Mouse (Mus musculus) forebrain, embryonic 12.5 days (tissue): Measurements from ENCODE around the gene Doc2b. TPM values are rescaled to one million over a fixed set of nuclear protein-coding genes. Genes with fewer than 3 reads are reported as not detected.

ENCODE experiments used
- ATAC-seq: fragments of 200-750 bp; cut with Nextera tagmentation; 2 replicates; pipeline ENCODE4 v1.8.0; 2017; ENCODE audit warnings: moderate TSS enrichment; ENCODE audit not compliant: low FRiP score
- H3K27ac ChIP-seq: fragments of 300-500 bp; sonication (generic); 2 replicates; pipeline ENCODE4 v1.5.1; 2016; ENCODE audit warnings: mild to moderate bottlenecking
- H3K27me3 ChIP-seq: fragments of 300-500 bp; sonication (generic); 2 replicates; pipeline ENCODE4 v1.6.1; 2016; ENCODE audit warnings: mild to moderate bottlenecking
- H3K36me3 ChIP-seq: fragments of 300-500 bp; sonication (generic); replicated peaks from 2 replicates; pipeline ENCODE4 v1.6.1; 2016; ENCODE audit warnings: mild to moderate bottlenecking
- H3K4me1 ChIP-seq: fragments of 300-500 bp; sonication (generic); 2 replicates; pipeline ENCODE4 v1.6.1; 2016
- H3K4me2 ChIP-seq: fragments of 300-500 bp; sonication (generic); 2 replicates; pipeline ENCODE4 v1.6.1; 2016; ENCODE audit warnings: mild to moderate bottlenecking, moderate library complexity
- H3K4me3 ChIP-seq: fragments of 300-500 bp; sonication (generic); replicated peaks from 2 replicates; pipeline ENCODE4 v1.5.1; 2016; ENCODE audit warnings: mild to moderate bottlenecking
- H3K9ac ChIP-seq: fragments of 300-500 bp; sonication (generic); 2 replicates; pipeline ENCODE4 v1.6.1; 2016; ENCODE audit warnings: mild to moderate bottlenecking
- H3K9me3 ChIP-seq: fragments of 300-500 bp; sonication (generic); 2 replicates; pipeline ENCODE4 v1.6.1; 2016
- WGBS: fragments of 180-500 bp; shearing (Covaris S2); methylation state at CpG from one replicate; pipeline ENCODE4 v1.1.7; 2016; 5-methylcytosine and 5-hydroxymethylcytosine counted together
- polyA plus RNA-seq: library from polyadenylated mRNA; unstranded; fragments of >200 nt; fragmentation: Nextera tagmentation; extraction: Ambion mirVana; gene quantifications from 2 replicates; pipeline ENCODE4 v1.2.1, GENCODE M21; 2016

Gene Doc2b
- polyA plus RNA-seq, 1 experiment from 2014 or later = 0.26 TPM

- no peak overlapping the region for H3K27ac ChIP-seq
- H3K27me3 ChIP-seq = no peaks in the 10 kb centered on the region
- no peak overlapping the region for H3K9ac ChIP-seq
- 27% methylated on average over 6 of the region's 6 CpGs for WGBS
- no peaks in the 10 kb centered on the region for H3K4me1 ChIP-seq
- no peaks in the 10 kb centered on the region for H3K9me3 ChIP-seq
- H3K36me3 ChIP-seq = no peaks in the 10 kb centered on the region
- no peak overlapping the region for H3K4me3 ChIP-seq
- ATAC-seq = 0 out of 2 replicates have a peak, but pooled peaks have one; percentile 20
- no peak overlapping the region for H3K4me2 ChIP-seq
These were observed 13.9 kb downstream of the Doc2b start for GRCm38 (mm10) chr11:75781919-75782318.

- Histone ChIP-seq H3K27ac (no peak overlapping the region), H3K4me3 (no peak overlapping the region), H3K36me3 (no peaks in the 10 kb centered on the region), H3K4me2 (no peak overlapping the region), H3K9ac (no peak overlapping the region), H3K27me3 (0 out of 2 replicates have a peak, but pooled peaks cover 3% of the 10 kb centered on the region), H3K9me3 (no peaks in the 10 kb centered on the region), H3K4me1 (no peaks in the 10 kb centered on the region)
- ATAC-seq = no peak
- WGBS = 92% methylated on average over 1 of the region's 1 CpGs
These were observed 19.9 kb downstream of the Doc2b start for GRCm38 (mm10) chr11:75775919-75776318.

GRCm38 (mm10) chr11:75772562-75772961 lies 23.3 kb downstream of the Doc2b start:
- Histone ChIP-seq H3K27me3 (0 out of 2 replicates have a peak, but pooled peaks cover 3% of the 10 kb centered on the region), H3K4me1 (peaks cover 11% of the 10 kb centered on the region), H3K4me2 (no peak overlapping the region), H3K9me3 (no peaks in the 10 kb centered on the region), H3K36me3 (0 out of 2 replicates have a peak, but pooled peaks cover 7% of the 10 kb centered on the region), H3K4me3 (no peak overlapping the region), H3K9ac (no peak overlapping the region), H3K27ac (no peak overlapping the region)
- no peak for ATAC-seq
- WGBS = 79% methylated on average over 5 of the region's 5 CpGs

- no peak overlapping the region for H3K27ac ChIP-seq
- peaks cover 39% of the 10 kb centered on the region for H3K36me3 ChIP-seq
- H3K4me2 ChIP-seq = peak overlapping the region; percentile 35
- 0 out of 2 replicates have a peak, but pooled peaks cover 3% of the 10 kb centered on the region for H3K27me3 ChIP-seq
- H3K9me3 ChIP-seq = no peaks in the 10 kb centered on the region
- ATAC-seq = peak; percentile 91
- H3K4me1 ChIP-seq = peaks cover 11% of the 10 kb centered on the region
- H3K9ac ChIP-seq = no peak overlapping the region
- under 1% methylated on average over 23 of the region's 23 CpGs for WGBS
- H3K4me3 ChIP-seq = peak overlapping the region; percentile 7; the same call in 1 of the 2 replicates
These were observed 26.6 kb downstream of the Doc2b start for GRCm38 (mm10) chr11:75769206-75769605.

GRCm38 (mm10) chr11:75768091-75768989 lies 27.5 kb downstream of the Doc2b start:
- no peaks in the 10 kb centered on the region for H3K9me3 ChIP-seq
- H3K9ac ChIP-seq = no peak overlapping the region
- H3K36me3 ChIP-seq = peaks cover 45% of the 10 kb centered on the region
- peaks cover 11% of the 10 kb centered on the region for H3K4me1 ChIP-seq
- WGBS = 54% methylated on average over 6 of the region's 6 CpGs
- 0 out of 2 replicates have a peak, but pooled peaks cover 3% of the 10 kb centered on the region for H3K27me3 ChIP-seq
- H3K27ac ChIP-seq = 0 out of 2 replicates have a peak overlapping the region, but pooled peaks have one; percentile 43
- H3K4me3 ChIP-seq = no peak overlapping the region
- ATAC-seq = no peak
- no peak overlapping the region for H3K4me2 ChIP-seq

- Histone ChIP-seq H3K4me2 (no peak overlapping the region), H3K27ac (no peak overlapping the region), H3K9me3 (no peaks in the 10 kb centered on the region), H3K36me3 (peaks cover 54% of the 10 kb centered on the region), H3K4me3 (no peak overlapping the region), H3K27me3 (no peaks in the 10 kb centered on the region), H3K9ac (no peak overlapping the region), H3K4me1 (peaks cover 11% of the 10 kb centered on the region)
- ATAC-seq = no peak
- 72% methylated on average over 2 of the region's 2 CpGs for WGBS
These were observed 28.8 kb downstream of the Doc2b start for GRCm38 (mm10) chr11:75767014-75767413.

- H3K9me3 ChIP-seq = no peaks in the 10 kb centered on the region
- no peak overlapping the region for H3K4me3 ChIP-seq
- no peaks in the 10 kb centered on the region for H3K27me3 ChIP-seq
- WGBS = 77% methylated on average over 8 of the region's 8 CpGs
- H3K36me3 ChIP-seq = peaks cover 72% of the 10 kb centered on the region
- peaks cover 11% of the 10 kb centered on the region for H3K4me1 ChIP-seq
- no peak for ATAC-seq
- no peak overlapping the region for H3K27ac ChIP-seq
- H3K9ac ChIP-seq = no peak overlapping the region
- H3K4me2 ChIP-seq = no peak overlapping the region
These were observed 30.7 kb downstream of the Doc2b start for GRCm38 (mm10) chr11:75765161-75765560.

GRCm38 (mm10) chr11:75764521-75765023 lies 31.3 kb downstream of the Doc2b start:
- no peak overlapping the region for H3K9ac ChIP-seq
- ATAC-seq = no peak
- H3K27ac ChIP-seq = no peak overlapping the region
- H3K27me3 ChIP-seq = no peaks in the 10 kb centered on the region
- H3K36me3 ChIP-seq = peaks cover 77% of the 10 kb centered on the region
- H3K4me2 ChIP-seq = no peak overlapping the region
- 89% methylated on average over 4 of the region's 4 CpGs for WGBS
- H3K4me1 ChIP-seq = peaks cover 7% of the 10 kb centered on the region
- no peaks in the 10 kb centered on the region for H3K9me3 ChIP-seq
- H3K4me3 ChIP-seq = no peak overlapping the region

- H3K4me1 ChIP-seq = no peaks in the 10 kb centered on the region
- H3K9me3 ChIP-seq = no peaks in the 10 kb centered on the region
- no peak overlapping the region for H3K4me2 ChIP-seq
- H3K27ac ChIP-seq = no peak overlapping the region
- H3K27me3 ChIP-seq = no peaks in the 10 kb centered on the region
- WGBS = 77% methylated on average over 2 of the region's 2 CpGs
- no peak overlapping the region for H3K9ac ChIP-seq
- no peak for ATAC-seq
- H3K36me3 ChIP-seq = peaks cover 88% of the 10 kb centered on the region
- H3K4me3 ChIP-seq = no peak overlapping the region
These were observed 33.1 kb downstream of the Doc2b start for GRCm38 (mm10) chr11:75762708-75763107.

- Histone ChIP-seq H3K9ac (no peak overlapping the region), H3K27me3 (no peaks in the 10 kb centered on the region), H3K4me3 (no peak overlapping the region), H3K27ac (no peak overlapping the region), H3K4me1 (no peaks in the 10 kb centered on the region), H3K36me3 (peaks cover 87% of the 10 kb centered on the region), H3K9me3 (no peaks in the 10 kb centered on the region), H3K4me2 (no peak overlapping the region)
- ATAC-seq = no peak
- 98% methylated on average over 5 of the region's 5 CpGs for WGBS
These were observed 35.1 kb downstream of the Doc2b start for GRCm38 (mm10) chr11:75760785-75761184.

GRCm38 (mm10) chr11:75758553-75758952 lies 37.3 kb downstream of the Doc2b start:
- no peaks in the 10 kb centered on the region for H3K9me3 ChIP-seq
- H3K27me3 ChIP-seq = no peaks in the 10 kb centered on the region
- peaks cover 66% of the 10 kb centered on the region for H3K36me3 ChIP-seq
- no peak overlapping the region for H3K9ac ChIP-seq
- no peak overlapping the region for H3K4me2 ChIP-seq
- H3K27ac ChIP-seq = no peak overlapping the region
- no peaks in the 10 kb centered on the region for H3K4me1 ChIP-seq
- no peak overlapping the region for H3K4me3 ChIP-seq
- WGBS = 93% methylated on average over 1 of the region's 1 CpGs
- ATAC-seq = no peak

- no peak for ATAC-seq
- Histone ChIP-seq H3K27ac (no peak overlapping the region), H3K36me3 (peaks cover 59% of the 10 kb centered on the region), H3K9ac (no peak overlapping the region), H3K4me3 (no peak overlapping the region), H3K4me1 (no peaks in the 10 kb centered on the region), H3K9me3 (no peaks in the 10 kb centered on the region), H3K27me3 (no peaks in the 10 kb centered on the region), H3K4me2 (no peak overlapping the region)
- WGBS = 92% methylated on average over 8 of the region's 8 CpGs
These were observed 39.2 kb downstream of the Doc2b start for GRCm38 (mm10) chr11:75756687-75757086.
